Mouse (Mus musculus): ENCODE data around the gene Clmn. TPM values are rescaled to one million over a fixed set of nuclear protein-coding genes. Genes with fewer than 3 reads are reported as not detected.

Clmn gene
- total and polyA plus RNA-seq, 3 experiments: 1.0 to 3.2 (median 2.5) TPM

- WGBS: 88% methylated on average over 7 of the region's 7 CpGs
- H3K79me2 ChIP-seq (replicated peaks; ENCODE audit: control insufficient read depth, insufficient read depth, low read length): no peaks in the 10 kb centered on the region
- H3K27ac ChIP-seq: no peak overlapping the region
- no peaks in the 10 kb centered on the region for H3K36me3 ChIP-seq (ENCODE audit: control insufficient read depth, insufficient read depth, low read length)
- no peak for TF ChIP-seq POLR2A (IDR thresholded peaks at IDR 0.05; ENCODE audit: insufficient read depth, low read depth, low read length)
- TF ChIP-seq CTCF (IDR thresholded peaks at IDR 0.05): no peak
- no peak for TF ChIP-seq EP300 (IDR thresholded peaks at IDR 0.05; ENCODE audit: insufficient read depth, low read depth, low read length)
- H3K4me1 ChIP-seq (ENCODE audit: control insufficient read depth, insufficient read depth, low read length): peaks cover 2% of the 10 kb centered on the region
- DNase-seq: no peak
- H3K9ac ChIP-seq (ENCODE audit: low read depth, low read length): no peak overlapping the region
- no peaks in the 10 kb centered on the region for H3K27me3 ChIP-seq (ENCODE audit: control insufficient read depth, insufficient read depth, low read length)
- intact Hi-C loops (cut with DNase I): no loop called here
- no peak overlapping the region for H3K4me3 ChIP-seq
Measured at GRCm38 (mm10) chr12:104863653-104864052, 1.2 kb downstream of the Clmn start.

GRCm38 (mm10) chr12:104859140-104859539, 5.7 kb downstream of the Clmn start:
- H3K27me3 ChIP-seq (ENCODE audit: control insufficient read depth, insufficient read depth, low read length): no peaks in the 10 kb centered on the region
- no peak overlapping the region for H3K4me3 ChIP-seq
- WGBS: 52% methylated on average over 7 of the region's 7 CpGs
- TF ChIP-seq POLR2A (IDR thresholded peaks at IDR 0.05; ENCODE audit: insufficient read depth, low read depth, low read length) (no peak), EP300 (IDR thresholded peaks at IDR 0.05; ENCODE audit: insufficient read depth, low read depth, low read length) (no peak), CTCF (IDR thresholded peaks at IDR 0.05) (no peak)
- no peaks in the 10 kb centered on the region for H3K79me2 ChIP-seq (replicated peaks; ENCODE audit: control insufficient read depth, insufficient read depth, low read length)
- intact Hi-C loops (cut with DNase I): no loop called here
- no peaks in the 10 kb centered on the region for H3K4me1 ChIP-seq (ENCODE audit: control insufficient read depth, insufficient read depth, low read length)
- no peak overlapping the region for H3K9ac ChIP-seq (ENCODE audit: low read depth, low read length)
- H3K27ac ChIP-seq: no peak overlapping the region
- H3K36me3 ChIP-seq (ENCODE audit: control insufficient read depth, insufficient read depth, low read length): no peaks in the 10 kb centered on the region
- DNase-seq: no peak

- TF ChIP-seq CTCF (IDR thresholded peaks at IDR 0.05) (no peak), POLR2A (IDR thresholded peaks at IDR 0.05; ENCODE audit: insufficient read depth, low read depth, low read length) (no peak), EP300 (IDR thresholded peaks at IDR 0.05; ENCODE audit: insufficient read depth, low read depth, low read length) (no peak)
- Histone ChIP-seq H3K27me3 (ENCODE audit: control insufficient read depth, insufficient read depth, low read length) (no peaks in the 10 kb centered on the region), H3K27ac (no peak overlapping the region), H3K4me1 (ENCODE audit: control insufficient read depth, insufficient read depth, low read length) (no peaks in the 10 kb centered on the region), H3K79me2 (replicated peaks; ENCODE audit: control insufficient read depth, insufficient read depth, low read length) (no peaks in the 10 kb centered on the region), H3K4me3 (no peak overlapping the region), H3K36me3 (ENCODE audit: control insufficient read depth, insufficient read depth, low read length) (no peaks in the 10 kb centered on the region), H3K9ac (ENCODE audit: low read depth, low read length) (no peak overlapping the region)
- DNase-seq: no peak
- intact Hi-C loops (cut with DNase I): no loop called here
- WGBS: 83% methylated on average over 5 of the region's 5 CpGs
Measured at GRCm38 (mm10) chr12:104858732-104859131, 6.1 kb downstream of the Clmn start.

- no peaks in the 10 kb centered on the region for H3K27me3 ChIP-seq (ENCODE audit: control insufficient read depth, insufficient read depth, low read length)
- H3K79me2 ChIP-seq (replicated peaks; ENCODE audit: control insufficient read depth, insufficient read depth, low read length): no peaks in the 10 kb centered on the region
- no peak overlapping the region for H3K4me3 ChIP-seq
- H3K4me1 ChIP-seq (ENCODE audit: control insufficient read depth, insufficient read depth, low read length): no peaks in the 10 kb centered on the region
- intact Hi-C loops (cut with DNase I): no loop called here
- H3K36me3 ChIP-seq (ENCODE audit: control insufficient read depth, insufficient read depth, low read length): no peaks in the 10 kb centered on the region
- WGBS: 57% methylated on average over 10 of the region's 10 CpGs
- H3K27ac ChIP-seq: no peak overlapping the region
- no peak for DNase-seq
- no peak for TF ChIP-seq CTCF (IDR thresholded peaks at IDR 0.05)
- H3K9ac ChIP-seq (ENCODE audit: low read depth, low read length): no peak overlapping the region
Measured at GRCm38 (mm10) chr12:104857614-104858013, 7.3 kb downstream of the Clmn start.

GRCm38 (mm10) chr12:104856540-104856939, 8.3 kb downstream of the Clmn start:
- Histone ChIP-seq H3K4me1 (ENCODE audit: control insufficient read depth, insufficient read depth, low read length) (no peaks in the 10 kb centered on the region), H3K9ac (ENCODE audit: low read depth, low read length) (no peak overlapping the region), H3K27ac (no peak overlapping the region), H3K4me3 (no peak overlapping the region), H3K27me3 (ENCODE audit: control insufficient read depth, insufficient read depth, low read length) (no peaks in the 10 kb centered on the region), H3K36me3 (ENCODE audit: control insufficient read depth, insufficient read depth, low read length) (no peaks in the 10 kb centered on the region), H3K79me2 (replicated peaks; ENCODE audit: control insufficient read depth, insufficient read depth, low read length) (no peaks in the 10 kb centered on the region)
- 71% methylated on average over 3 of the region's 3 CpGs for WGBS
- no peak for DNase-seq
- intact Hi-C loops (cut with DNase I): no loop called here
- no peak for TF ChIP-seq POLR2A (IDR thresholded peaks at IDR 0.05; ENCODE audit: insufficient read depth, low read depth, low read length)
- TF ChIP-seq EP300 (IDR thresholded peaks at IDR 0.05; ENCODE audit: insufficient read depth, low read depth, low read length): no peak
- no peak for TF ChIP-seq CTCF (IDR thresholded peaks at IDR 0.05)

- 79% methylated on average over 7 of the region's 7 CpGs for WGBS
- DNase-seq: no peak
- intact Hi-C loops (cut with DNase I): no loop called here
Measured at GRCm38 (mm10) chr12:104855548-104855947, 9.3 kb downstream of the Clmn start.

More at GRCm38 (mm10) chr12:104855548-104855947, 9.3 kb downstream of the Clmn start:
- TF ChIP-seq POLR2A (IDR thresholded peaks at IDR 0.05; ENCODE audit: insufficient read depth, low read depth, low read length) (no peak), CTCF (IDR thresholded peaks at IDR 0.05) (no peak), EP300 (IDR thresholded peaks at IDR 0.05; ENCODE audit: insufficient read depth, low read depth, low read length) (no peak)
- Histone ChIP-seq H3K79me2 (replicated peaks; ENCODE audit: control insufficient read depth, insufficient read depth, low read length) (no peaks in the 10 kb centered on the region), H3K4me1 (ENCODE audit: control insufficient read depth, insufficient read depth, low read length) (no peaks in the 10 kb centered on the region), H3K27me3 (ENCODE audit: control insufficient read depth, insufficient read depth, low read length) (no peaks in the 10 kb centered on the region), H3K36me3 (ENCODE audit: control insufficient read depth, insufficient read depth, low read length) (no peaks in the 10 kb centered on the region), H3K9ac (ENCODE audit: low read depth, low read length) (no peak overlapping the region), H3K27ac (no peak overlapping the region), H3K4me3 (no peak overlapping the region)

Data from heart, adult 2 months (tissue).